Mouse (Mus musculus) stomach, embryonic 14.5 days (tissue): Measurements from ENCODE around the gene Rap2a. TPM values are rescaled to one million over a fixed set of nuclear protein-coding genes. Genes with fewer than 3 reads are reported as not detected.

Experiments
- ATAC-seq: fragments of 200-750 bp; cut with Nextera tagmentation; 2 replicates; pipeline ENCODE4 v1.8.0; 2017; ENCODE audit warnings: low read depth, moderate TSS enrichment; ENCODE audit not compliant: insufficient number of reproducible peaks, insufficient read depth, low FRiP score
- H3K27ac ChIP-seq: fragments of 300-500 bp; sonication (generic); 2 replicates; pipeline ENCODE4 v1.5.1; 2014; ENCODE audit warnings: mild to moderate bottlenecking, low read length, moderate library complexity, mixed read lengths
- H3K27me3 ChIP-seq: fragments of 300-500 bp; sonication (generic); 2 replicates; pipeline ENCODE4 v1.6.1; 2014; ENCODE audit warnings: low read length, control low read depth, mixed read lengths; ENCODE audit not compliant: control insufficient read depth, insufficient read depth
- H3K36me3 ChIP-seq: fragments of 300-500 bp; sonication (generic); 2 replicates; pipeline ENCODE4 v1.6.1; 2014; ENCODE audit warnings: mild to moderate bottlenecking, control low read depth, low read length, moderate library complexity, mixed read lengths; ENCODE audit not compliant: control insufficient read depth, insufficient read depth
- H3K4me1 ChIP-seq: fragments of 300-500 bp; sonication (generic); 2 replicates; pipeline ENCODE4 v1.6.1; 2014; ENCODE audit warnings: low read length, control low read depth, mixed read lengths; ENCODE audit not compliant: control insufficient read depth, insufficient read depth
- H3K4me2 ChIP-seq: fragments of 300-500 bp; sonication (generic); replicated peaks from 2 replicates; pipeline ENCODE4 v1.6.1; 2014; ENCODE audit warnings: low read depth, low read length, control low read depth
- H3K4me3 ChIP-seq: fragments of 300-500 bp; sonication (generic); 2 replicates; pipeline ENCODE4 v1.5.1; 2014; ENCODE audit warnings: low read depth, low read length, control low read depth
- H3K9ac ChIP-seq: fragments of 300-500 bp; sonication (generic); replicated peaks from 2 replicates; pipeline ENCODE4 v1.6.1; 2014; ENCODE audit warnings: low read depth, mild to moderate bottlenecking, control low read depth, low read length, moderate library complexity, mixed read lengths
- H3K9me3 ChIP-seq: fragments of 300-500 bp; sonication (generic); 2 replicates; pipeline ENCODE4 v1.6.1; 2016; ENCODE audit warnings: low read depth, low read length, control low read depth; ENCODE audit not compliant: control insufficient read depth
- WGBS: fragments of 180-500 bp; shearing (Covaris S2); extraction: QIAGEN DNeasy Blood & Tissue Kit; methylation state at CpG from one replicate; pipeline ENCODE4 v1.1.7; 2014; 5-methylcytosine and 5-hydroxymethylcytosine counted together
- polyA plus RNA-seq: library from polyadenylated mRNA; unstranded; fragments of >200 nt; fragmentation: Nextera tagmentation; extraction: Ambion mirVana; gene quantifications from 2 replicates; pipeline ENCODE4 v1.2.1, GENCODE M21; 2014

Rap2a gene
- polyA plus RNA-seq, 1 experiment from 2014 or later = 11.9 TPM

DNA sequence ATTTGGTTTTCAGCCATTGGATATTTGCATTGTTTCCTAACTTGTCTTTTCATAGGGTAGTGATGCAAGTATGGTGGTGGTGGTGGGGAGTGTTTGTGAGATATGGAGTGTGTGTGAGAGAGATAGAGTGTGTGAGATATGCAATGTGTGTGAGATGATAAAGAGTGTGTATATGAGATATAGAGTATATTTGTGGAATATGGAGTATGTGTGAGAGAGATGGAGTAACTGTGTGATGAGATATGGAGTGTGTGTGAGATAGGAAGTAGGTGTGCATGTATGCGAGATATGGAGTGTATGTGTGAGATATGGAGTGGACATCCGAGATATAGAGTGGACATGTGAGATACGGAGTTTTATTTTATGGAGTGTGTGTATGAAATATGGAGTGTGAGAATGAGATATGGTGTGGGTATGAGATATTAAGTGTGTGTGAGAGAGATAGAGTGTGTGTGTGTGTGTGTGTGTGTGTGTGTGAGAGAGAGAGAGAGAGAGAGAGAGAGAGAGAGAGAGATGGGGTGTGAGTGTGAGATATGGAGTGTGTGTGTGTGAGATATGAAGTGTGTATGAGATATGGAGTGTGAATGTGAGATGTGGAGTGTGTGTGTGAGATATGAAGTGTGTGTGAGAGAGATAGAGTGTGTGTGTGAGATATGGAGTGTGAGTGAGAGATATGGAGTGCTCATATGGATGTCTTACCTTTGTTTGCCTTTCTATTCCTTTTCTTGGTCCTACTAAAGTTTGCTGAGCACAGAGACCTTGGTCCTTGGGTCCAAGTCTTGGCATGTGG, 14.1 kb upstream of the Rap2a start:
- Histone ChIP-seq H3K36me3 (no peaks in the 10 kb centered on the region), H3K9ac (no peak overlapping the region), H3K27ac (no peak overlapping the region), H3K4me2 (no peak overlapping the region), H3K9me3 (no peaks in the 10 kb centered on the region), H3K4me1 (no peaks in the 10 kb centered on the region), H3K4me3 (no peak overlapping the region), H3K27me3 (no peaks in the 10 kb centered on the region)
- WGBS = 94% methylated on average over 3 of the region's 3 CpGs
- ATAC-seq = no peak

DNA sequence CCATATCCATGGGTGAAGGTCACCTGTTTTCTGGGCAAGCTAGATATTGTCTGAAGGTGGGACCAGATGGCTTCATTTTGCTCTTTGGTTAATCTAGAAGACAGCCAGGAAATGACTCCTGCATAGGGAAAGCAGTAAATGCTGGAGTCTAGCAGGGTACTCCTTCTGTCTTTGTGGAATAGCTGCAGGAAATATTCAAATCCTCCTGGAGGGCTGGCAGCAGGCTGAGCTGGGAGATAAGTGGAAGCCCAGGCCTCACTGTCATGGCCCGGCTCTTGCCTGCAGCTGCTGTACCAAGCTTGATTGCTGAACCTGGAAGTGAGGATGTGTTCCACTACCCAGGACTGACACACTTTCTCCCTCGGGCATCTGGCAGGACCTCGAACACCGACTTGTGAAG, 11.4 kb upstream of the Rap2a start:
- Histone ChIP-seq H3K9ac (no peak overlapping the region), H3K4me1 (no peaks in the 10 kb centered on the region), H3K27me3 (no peaks in the 10 kb centered on the region), H3K4me3 (no peak overlapping the region), H3K27ac (no peak overlapping the region), H3K9me3 (no peaks in the 10 kb centered on the region), H3K36me3 (no peaks in the 10 kb centered on the region), H3K4me2 (no peak overlapping the region)
- WGBS = 83% methylated on average over 4 of the region's 4 CpGs
- no peak for ATAC-seq

DNA sequence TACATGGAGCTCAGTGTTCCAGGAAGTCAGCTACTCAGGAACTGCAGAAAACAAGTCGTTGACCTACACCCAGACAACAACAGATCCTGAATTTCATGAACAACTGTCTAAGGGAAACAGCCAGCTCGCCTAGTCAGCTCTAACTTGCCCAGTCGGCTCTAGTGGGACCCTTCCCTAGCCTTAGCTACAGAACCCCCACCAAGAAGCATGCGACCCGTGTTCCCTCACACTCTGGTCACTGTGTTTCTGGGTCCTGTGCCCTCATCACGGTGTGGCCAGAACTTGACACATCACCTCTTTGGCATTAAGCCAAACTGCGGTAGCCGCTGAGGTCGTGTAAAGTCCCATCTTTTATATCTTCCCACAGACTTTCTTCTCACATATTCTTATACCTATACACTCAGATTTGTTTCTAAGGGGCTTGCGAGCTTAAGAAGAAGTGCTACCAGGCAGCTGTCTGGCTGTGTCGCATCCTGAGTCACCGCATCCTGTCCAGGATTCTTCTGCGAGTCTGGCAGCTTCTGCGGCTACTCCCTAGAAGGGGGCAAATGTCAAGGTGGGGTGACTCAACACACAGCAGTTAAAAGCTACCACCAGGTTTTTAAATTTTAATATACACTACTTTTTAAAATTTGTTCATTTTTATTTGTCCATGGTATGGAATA, 9.0 kb upstream of the Rap2a start:
- Histone ChIP-seq H3K9ac (no peak overlapping the region), H3K4me3 (no peak overlapping the region), H3K27ac (no peak overlapping the region), H3K36me3 (no peaks in the 10 kb centered on the region), H3K27me3 (no peaks in the 10 kb centered on the region), H3K4me1 (no peaks in the 10 kb centered on the region), H3K9me3 (no peaks in the 10 kb centered on the region), H3K4me2 (no peak overlapping the region)
- ATAC-seq = no peak
- WGBS = 84% methylated on average over 14 of the region's 14 CpGs

DNA sequence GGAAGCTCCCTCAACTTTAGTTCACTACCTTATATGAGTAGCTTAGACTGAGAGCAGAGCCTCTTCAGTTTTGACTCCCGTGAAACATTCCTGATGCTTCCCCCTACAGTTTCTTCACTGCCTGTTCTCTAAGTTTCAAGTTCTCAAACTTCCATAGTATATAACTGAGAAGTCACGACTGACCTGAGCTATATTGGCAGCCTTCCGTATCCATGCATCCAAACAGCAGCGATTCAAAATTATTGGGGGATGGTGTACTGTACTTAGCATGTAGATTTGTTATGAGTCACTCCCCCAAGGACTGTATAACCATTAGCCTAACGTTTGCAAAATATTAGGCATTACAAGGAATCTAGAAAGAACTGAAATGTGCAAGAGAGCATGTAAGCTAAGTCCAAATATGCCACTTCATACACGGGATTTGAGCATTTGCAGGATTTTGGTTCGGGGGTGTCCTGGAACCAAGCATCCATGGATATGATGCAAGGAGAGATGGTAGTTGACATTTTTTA, 2.0 kb upstream of the Rap2a start:
- H3K27me3 ChIP-seq = no peaks in the 10 kb centered on the region
- no peak for ATAC-seq
- no peaks in the 10 kb centered on the region for H3K36me3 ChIP-seq
- peak overlapping the region; percentile 41 for H3K4me2 ChIP-seq
- H3K27ac ChIP-seq = no peak overlapping the region; the same call in 1 of the 2 replicates
- peak overlapping the region; percentile 82 for H3K4me3 ChIP-seq
- WGBS = 67% methylated on average over 7 of the region's 7 CpGs
- peaks cover 9% of the 10 kb centered on the region for H3K4me1 ChIP-seq
- H3K9ac ChIP-seq = 0 out of 2 replicates have a peak overlapping the region, but pooled peaks have one; percentile 60
- no peaks in the 10 kb centered on the region for H3K9me3 ChIP-seq

DNA sequence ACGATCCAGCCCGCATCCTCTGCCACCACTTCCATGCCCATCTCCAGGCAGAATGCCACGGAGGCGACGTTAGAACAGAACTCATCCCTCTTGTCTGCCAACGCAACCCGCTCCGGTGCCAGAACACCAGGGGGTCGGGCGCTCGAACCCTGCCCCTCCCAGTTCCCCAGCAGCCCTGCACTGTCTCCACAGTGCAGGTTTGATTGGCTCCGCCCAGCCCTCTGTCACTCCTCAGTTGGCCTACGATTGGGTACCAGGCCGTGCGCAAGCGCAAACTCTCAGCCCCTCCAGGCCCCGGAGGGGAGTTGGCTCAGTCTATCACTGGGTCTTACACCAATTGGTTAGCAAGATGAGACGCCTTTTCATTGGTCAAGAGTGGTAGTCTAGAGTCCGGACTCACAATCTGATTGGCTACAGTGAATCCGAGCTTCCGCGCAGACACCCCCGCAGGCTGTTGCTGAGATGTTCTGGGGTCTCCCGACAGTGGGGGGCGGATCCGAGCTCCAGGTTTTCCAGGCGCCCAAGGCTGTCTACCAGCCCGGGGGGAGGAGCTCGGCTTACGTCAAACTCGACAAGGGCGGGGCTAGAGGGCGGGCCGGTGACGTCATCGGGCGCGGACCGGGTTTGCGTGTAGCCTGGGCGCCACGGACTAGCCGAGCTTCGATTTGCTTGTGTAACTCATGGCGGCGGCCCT, 809 bp upstream of the Rap2a start:
- peak overlapping the region; percentile 60 for H3K9ac ChIP-seq
- H3K9me3 ChIP-seq = no peaks in the 10 kb centered on the region
- H3K27me3 ChIP-seq = no peaks in the 10 kb centered on the region
- peak overlapping the region; percentile 82 for H3K4me3 ChIP-seq
- ATAC-seq = peak; percentile 95
- 0% methylated on average over 46 of the region's 46 CpGs for WGBS
- H3K36me3 ChIP-seq = no peaks in the 10 kb centered on the region
- H3K4me2 ChIP-seq = peak overlapping the region; percentile 41
- peaks cover 9% of the 10 kb centered on the region for H3K4me1 ChIP-seq
- peak overlapping the region; percentile 91 for H3K27ac ChIP-seq

DNA sequence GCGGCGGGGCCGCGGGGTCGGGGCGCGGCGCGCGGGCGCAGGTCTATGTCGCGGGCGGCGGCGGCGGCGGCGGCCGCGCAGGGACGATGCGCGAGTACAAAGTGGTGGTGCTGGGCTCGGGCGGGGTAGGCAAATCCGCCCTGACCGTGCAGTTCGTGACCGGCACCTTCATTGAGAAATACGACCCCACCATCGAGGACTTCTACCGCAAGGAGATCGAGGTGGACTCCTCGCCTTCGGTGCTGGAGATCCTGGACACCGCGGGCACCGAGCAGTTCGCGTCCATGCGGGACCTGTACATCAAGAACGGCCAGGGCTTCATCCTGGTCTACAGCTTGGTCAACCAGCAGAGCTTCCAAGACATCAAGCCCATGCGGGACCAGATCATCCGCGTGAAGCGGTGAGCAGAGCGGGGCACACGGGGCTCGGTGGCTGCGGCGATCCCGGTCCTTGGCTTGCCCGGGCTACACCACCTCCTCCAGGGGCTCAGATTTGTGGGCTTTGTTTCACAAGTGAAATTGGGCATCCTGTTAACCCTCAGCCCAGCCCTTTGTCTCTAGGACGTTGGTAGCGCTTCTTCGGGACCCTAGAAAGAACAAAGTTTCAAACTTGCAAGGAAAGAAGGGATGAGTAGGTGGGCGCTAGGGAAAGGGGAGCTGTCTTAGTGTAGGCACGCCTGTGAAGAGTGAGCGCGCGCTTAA, 547 bp downstream of the Rap2a start:
- H3K4me2 ChIP-seq = peak overlapping the region; percentile 53
- under 1% methylated on average over 62 of the region's 62 CpGs for WGBS
- H3K27ac ChIP-seq = peak overlapping the region; percentile 80
- H3K9me3 ChIP-seq = no peaks in the 10 kb centered on the region
- peak overlapping the region; percentile 82 for H3K4me3 ChIP-seq
- peaks cover 9% of the 10 kb centered on the region for H3K4me1 ChIP-seq
- peak overlapping the region; percentile 84 for H3K9ac ChIP-seq
- no peaks in the 10 kb centered on the region for H3K36me3 ChIP-seq
- ATAC-seq = peak; percentile 5
- H3K27me3 ChIP-seq = no peaks in the 10 kb centered on the region

DNA sequence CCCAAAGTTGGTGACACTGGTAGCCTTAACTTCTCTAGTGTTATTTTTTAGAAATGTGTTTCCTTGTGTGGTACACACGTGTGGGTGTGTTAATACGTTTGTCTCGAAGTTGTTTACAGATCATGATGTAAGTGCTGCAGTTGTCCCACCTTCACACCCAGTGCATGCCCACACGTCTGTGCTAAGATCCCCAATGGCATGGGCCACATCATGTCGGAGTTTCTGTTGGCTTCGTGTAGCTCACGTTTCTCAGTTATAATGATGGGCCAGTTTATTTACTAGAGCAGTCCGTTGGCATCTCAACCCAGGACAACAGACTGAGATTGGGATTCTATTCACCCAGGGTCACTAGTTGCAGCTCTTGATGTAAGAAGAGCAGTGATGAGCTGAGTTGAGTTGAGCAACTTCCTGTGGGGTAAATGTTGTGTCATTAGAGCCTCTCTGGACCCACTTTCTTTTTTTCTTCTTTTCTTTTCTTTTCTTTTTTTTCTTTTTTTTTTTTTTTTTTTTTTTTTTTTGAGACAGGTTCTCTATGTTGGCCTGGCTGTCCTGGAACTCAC, 2.2 kb downstream of the Rap2a start:
- Histone ChIP-seq H3K9ac (no peak overlapping the region), H3K36me3 (no peaks in the 10 kb centered on the region), H3K27me3 (no peaks in the 10 kb centered on the region), H3K4me2 (peak overlapping the region; percentile 53), H3K4me1 (peaks cover 9% of the 10 kb centered on the region), H3K9me3 (no peaks in the 10 kb centered on the region), H3K4me3 (peak overlapping the region; percentile 82; the same call in 1 of the 2 replicates), H3K27ac (no peak overlapping the region)
- ATAC-seq = no peak
- 75% methylated on average over 8 of the region's 8 CpGs for WGBS
